Comparison of ENCODE assay signal across 33 mouse cellular contexts in the genomic region with DNA sequence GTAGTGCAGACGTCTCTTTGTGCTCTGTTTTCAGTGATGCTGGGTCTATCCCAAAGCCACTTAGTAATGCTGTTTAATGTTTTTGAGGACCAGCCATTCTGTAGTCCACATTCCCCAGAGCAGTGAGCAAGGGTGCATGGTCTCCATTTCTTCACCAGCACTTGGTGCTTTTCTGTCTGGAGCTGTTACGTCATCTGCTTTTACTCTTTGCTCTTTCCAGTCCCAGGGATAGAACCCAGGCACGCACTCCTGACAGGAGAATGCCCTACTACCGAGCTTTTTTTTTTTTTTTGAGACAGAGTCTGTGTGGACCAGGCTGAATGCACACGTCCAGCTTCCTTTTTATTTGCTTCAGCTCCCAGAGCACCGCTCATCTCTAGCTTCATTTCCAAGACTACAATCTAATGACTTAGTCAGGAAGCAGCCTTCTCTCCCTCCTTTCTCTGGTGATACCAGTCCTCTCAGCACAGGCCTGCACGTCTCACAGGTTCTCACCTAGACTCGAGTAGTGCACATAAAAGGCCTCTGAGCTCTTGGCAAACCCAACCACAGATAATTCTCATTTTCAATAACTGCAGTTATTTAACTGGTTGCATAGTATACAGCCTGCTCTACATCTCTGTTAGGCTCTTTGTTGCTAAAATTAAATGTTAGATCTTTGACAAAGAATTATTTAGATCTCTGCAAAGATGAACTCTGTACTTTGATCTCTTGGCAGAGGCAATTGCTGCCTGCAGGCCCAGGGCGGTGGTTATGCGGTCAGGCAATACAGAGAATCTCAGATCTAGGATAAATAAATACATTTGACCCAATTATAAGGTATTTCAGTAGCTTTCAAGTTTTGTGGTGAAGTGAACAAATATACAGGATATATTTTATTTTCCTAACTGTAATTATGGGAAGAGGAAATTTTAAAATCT.
DNase-seq lines count a peak whose midpoint lies in the region; ATAC-seq and TF ChIP-seq lines count a peak whose summit lies in the region.
"Had no signal": no experiment of that assay in that cellular context is flagged by ENCODE, and none has a peak within 500 bp of the region (broad histone marks: within the 10 kb centered on the region; RNA-seq: fewer than 3 reads in every experiment).

No protein-coding gene starts in this region.

- H3K9ac ChIP-seq in liver, adult 2 months (ENCODE audit: low read depth, low read length) = no peak overlapping the region
- H3K9ac ChIP-seq in liver, embryonic 11.5 days (ENCODE audit: low read depth, low read length) = no peak overlapping the region
- H3K9ac ChIP-seq in intestine, embryonic 16.5 days (ENCODE audit: low read depth, low read length) = no peak overlapping the region
- H3K9ac ChIP-seq in forebrain, embryonic 12.5 days = no peak overlapping the region
- H3K9ac ChIP-seq: embryonic facial prominence, embryonic 13.5 days; hindbrain, embryonic 12.5 days; limb, embryonic 13.5 days; midbrain, embryonic 12.5 days; neural tube, embryonic 12.5 days had no signal

- ATAC-seq in liver, embryonic 11.5 days (replicated peaks; ENCODE audit: low FRiP score) = no peak
- peak; percentile 86 for ATAC-seq in intestine, embryonic 16.5 days
- ATAC-seq in forebrain, embryonic 12.5 days (ENCODE audit: low FRiP score) = no peak
- ATAC-seq: activated CD4-positive, CD25-positive, alpha-beta regulatory T cell, adult 4 months; forebrain, embryonic 16.5 days; hindbrain, postnatal 0 days; lung, postnatal 0 days had no signal

- WGBS in kidney, adult 2 months = 58% methylated on average over 10 of the region's 10 CpGs
- WGBS in liver, adult 2 months = 31% methylated on average over 10 of the region's 10 CpGs
- WGBS in liver, embryonic 11.5 days = 73% methylated on average over 10 of the region's 10 CpGs
- WGBS in intestine, embryonic 16.5 days = 47% methylated on average over 10 of the region's 10 CpGs
- WGBS in forebrain, embryonic 12.5 days = 83% methylated on average over 10 of the region's 10 CpGs

- no peaks in the 10 kb centered on the region for H3K79me2 ChIP-seq in liver, adult 2 months (ENCODE audit: control insufficient read depth, insufficient read depth, low read length)

- peak overlapping the region; percentile 9; the same call in 1 of the 2 replicates for H3K27ac ChIP-seq in kidney, adult 2 months (ENCODE audit: insufficient read depth, low read depth, low read length)
- H3K27ac ChIP-seq in liver, adult 2 months (replicated peaks; ENCODE audit: insufficient read depth, low read depth, low read length) = peak overlapping the region; percentile 65
- H3K27ac ChIP-seq in liver, embryonic 11.5 days (ENCODE audit: low read depth, low read length) = no peak overlapping the region
- H3K27ac ChIP-seq in intestine, embryonic 16.5 days (ENCODE audit: low read length) = peak overlapping the region; percentile 86
- no peak overlapping the region for H3K27ac ChIP-seq in forebrain, embryonic 12.5 days
- H3K27ac ChIP-seq: embryonic facial prominence, embryonic 13.5 days; forebrain, embryonic 10.5 days; gastrocnemius, adult 2 months; heart, adult 2 months; hindbrain, embryonic 12.5 days; hindbrain, postnatal 0 days; left cerebral cortex, adult 2 months; limb, embryonic 13.5 days; midbrain, embryonic 12.5 days; neural tube, embryonic 12.5 days had no signal

- DNase-seq in heart, adult 11 months = peak; percentile 54
- DNase-seq in heart, postnatal 10 days = no peak
- DNase-seq in kidney, adult 2 months = peak; percentile 74
- DNase-seq in kidney, adult 18-20 months = no peak
- DNase-seq in liver, adult 2 months (ENCODE audit: extremely low read depth, low read depth, low spot score) = peak; percentile 89
- DNase-seq in liver, embryonic 11.5 days (ENCODE audit: low spot score) = no peak
- DNase-seq: adrenal gland, adult 2 months; cerebellum, adult 18-20 months; cerebellum, postnatal 10 days; gastrocnemius, adult 2 months; gastrocnemius, postnatal 36 days; heart, adult 2 months; lung, adult 18-20 months; lung, postnatal 4 days; right cerebral cortex, adult 18-20 months; right cerebral cortex, postnatal 4 days; thymus, postnatal 14 days had no signal

- intact Hi-C loops in heart, postnatal 10 days (cut with DNase I) = loop anchor here (5.0 kb wide), 1 partner anchor 119 kb away; no protein-coding TSS in a partner anchor

- H3K4me2 ChIP-seq in liver, embryonic 11.5 days = no peak overlapping the region
- no peak overlapping the region for H3K4me2 ChIP-seq in intestine, embryonic 16.5 days (ENCODE audit: low read depth, low read length)
- no peak overlapping the region for H3K4me2 ChIP-seq in forebrain, embryonic 12.5 days
- H3K4me2 ChIP-seq: embryonic facial prominence, embryonic 13.5 days; hindbrain, embryonic 12.5 days; limb, embryonic 13.5 days; midbrain, embryonic 12.5 days; neural tube, embryonic 12.5 days had no signal

- no peaks in the 10 kb centered on the region for H3K36me3 ChIP-seq in kidney, adult 2 months (ENCODE audit: control insufficient read depth, insufficient read depth, low read length)
- H3K36me3 ChIP-seq in liver, adult 2 months (ENCODE audit: control insufficient read depth, insufficient read depth, low read length) = peaks cover 24% of the 10 kb centered on the region
- peaks cover 5% of the 10 kb centered on the region; the same call in 1 of the 2 replicates for H3K36me3 ChIP-seq in liver, embryonic 11.5 days (ENCODE audit: control insufficient read depth, insufficient read depth, low read length)
- H3K36me3 ChIP-seq in intestine, embryonic 16.5 days (ENCODE audit: control insufficient read depth, insufficient read depth, low read length) = 0 out of 2 replicates have a peak, but pooled peaks cover 3% of the 10 kb centered on the region
- H3K36me3 ChIP-seq in forebrain, embryonic 12.5 days (replicated peaks) = peaks cover 6% of the 10 kb centered on the region

- H3K4me3 ChIP-seq in kidney, adult 2 months (ENCODE audit: insufficient read depth, low read depth, low read length) = no peak overlapping the region
- H3K4me3 ChIP-seq in liver, adult 2 months (ENCODE audit: insufficient read depth, low read depth, low read length) = no peak overlapping the region
- no peak overlapping the region for H3K4me3 ChIP-seq in liver, embryonic 11.5 days (ENCODE audit: low read depth, low read length)
- no peak overlapping the region for H3K4me3 ChIP-seq in intestine, embryonic 16.5 days (ENCODE audit: low read length)
- no peak overlapping the region for H3K4me3 ChIP-seq in forebrain, embryonic 12.5 days (replicated peaks)
- H3K4me3 ChIP-seq: embryonic facial prominence, embryonic 13.5 days; forebrain, embryonic 10.5 days; gastrocnemius, adult 2 months; heart, adult 2 months; hindbrain, embryonic 12.5 days; left cerebral cortex, adult 2 months; limb, embryonic 13.5 days; megakaryocyte, embryonic 14.5 days; midbrain, embryonic 12.5 days; myocyte; neural tube, embryonic 12.5 days had no signal

- TF ChIP-seq CTCF in kidney, adult 2 months (conservative IDR thresholded peaks at IDR 0.05; ENCODE audit: insufficient read depth, insufficient read length, low read depth, low read length) = no peak
- no peak for TF ChIP-seq CTCF in liver, adult 2 months (IDR thresholded peaks at IDR 0.05; ENCODE audit: low read depth, low read length)

- no peaks in the 10 kb centered on the region for H3K27me3 ChIP-seq in kidney, adult 2 months (replicated peaks; ENCODE audit: control insufficient read depth, insufficient read depth, low read length)
- H3K27me3 ChIP-seq in liver, adult 2 months (ENCODE audit: control insufficient read depth, insufficient read depth, low read length) = no peaks in the 10 kb centered on the region
- no peaks in the 10 kb centered on the region for H3K27me3 ChIP-seq in liver, embryonic 11.5 days (replicated peaks; ENCODE audit: control insufficient read depth, insufficient read depth, low read length)
- H3K27me3 ChIP-seq in intestine, embryonic 16.5 days (replicated peaks; ENCODE audit: control insufficient read depth, insufficient read depth, low read length) = no peaks in the 10 kb centered on the region
- H3K27me3 ChIP-seq in forebrain, embryonic 12.5 days = no peaks in the 10 kb centered on the region
- H3K27me3 ChIP-seq: CH12.LX; embryonic facial prominence, embryonic 13.5 days; hindbrain, embryonic 12.5 days; limb, embryonic 13.5 days; megakaryocyte, embryonic 14.5 days; midbrain, embryonic 12.5 days; neural tube, embryonic 12.5 days had no signal

- peaks cover 13% of the 10 kb centered on the region for H3K4me1 ChIP-seq in kidney, adult 2 months (ENCODE audit: control insufficient read depth, insufficient read depth, low read length)
- H3K4me1 ChIP-seq in liver, adult 2 months (ENCODE audit: control insufficient read depth, insufficient read depth, low read length) = peaks cover 22% of the 10 kb centered on the region
- 0 out of 2 replicates have a peak, but pooled peaks cover 4% of the 10 kb centered on the region for H3K4me1 ChIP-seq in liver, embryonic 11.5 days (replicated peaks; ENCODE audit: control insufficient read depth, insufficient read depth, low read length)
- peaks cover 22% of the 10 kb centered on the region for H3K4me1 ChIP-seq in intestine, embryonic 16.5 days (ENCODE audit: control insufficient read depth, insufficient read depth, low read length)
- H3K4me1 ChIP-seq in forebrain, embryonic 12.5 days = no peaks in the 10 kb centered on the region
- H3K4me1 ChIP-seq: forebrain, embryonic 10.5 days; hindbrain, embryonic 12.5 days; midbrain, embryonic 12.5 days; neural tube, embryonic 12.5 days had no signal

- no peaks in the 10 kb centered on the region for H3K9me3 ChIP-seq in liver, embryonic 11.5 days (ENCODE audit: control insufficient read depth, low read length)
- no peaks in the 10 kb centered on the region for H3K9me3 ChIP-seq in intestine, embryonic 16.5 days (ENCODE audit: control insufficient read depth, low read length)
- no peaks in the 10 kb centered on the region for H3K9me3 ChIP-seq in forebrain, embryonic 12.5 days
- H3K9me3 ChIP-seq: embryonic facial prominence, embryonic 13.5 days; forebrain, embryonic 10.5 days; hindbrain, embryonic 12.5 days; limb, embryonic 13.5 days; megakaryocyte, embryonic 14.5 days; midbrain, embryonic 12.5 days; neural tube, embryonic 12.5 days had no signal

- TF ChIP-seq POLR2A in kidney, adult 2 months (IDR thresholded peaks at IDR 0.05; ENCODE audit: low read depth, low read length) = no peak
- TF ChIP-seq POLR2A in liver, adult 2 months (IDR thresholded peaks at IDR 0.05; ENCODE audit: extremely low read depth, insufficient read depth, low read length) = no peak

Comparison
In these comparisons a context has a peak if more than half of its experiments do, and no peak if none do; other contexts are left out.
1. DNase-seq: peak in heart, adult 11 months (single experiment), kidney, adult 2 months (single experiment) and liver, adult 2 months (single experiment); none in heart, postnatal 10 days (0 of 2), kidney, adult 18-20 months (single experiment) and liver, embryonic 11.5 days (single experiment).
2. H3K27ac ChIP-seq: peak in kidney, adult 2 months (single experiment), liver, adult 2 months (single experiment) and intestine, embryonic 16.5 days (single experiment); none in liver, embryonic 11.5 days (single experiment) and forebrain, embryonic 12.5 days (single experiment).